Mouse (Mus musculus) cortical plate, adult 2 months (tissue): ENCODE measurements around the gene Tctn3. TPM values are rescaled to one million over a fixed set of nuclear protein-coding genes. Genes with fewer than 3 reads are reported as not detected.
"Not testable (repeated sequence)": the region's sequence is repeated elsewhere in the genome, so short reads cannot be mapped to it uniquely, and the experiment has no call there.

Experiments used
- H3K27ac ChIP-seq: fragments of 200-500 bp; 2 replicates; pipeline ENCODE4 v1.5.1; 2012; ENCODE audit warnings: low read length, control low read depth, inconsistent platforms; ENCODE audit not compliant: insufficient read depth
- H3K4me1 ChIP-seq: fragments of 200-500 bp; 2 replicates; pipeline ENCODE4 v1.6.1; 2011; ENCODE audit warnings: low read length; ENCODE audit not compliant: control insufficient read depth, insufficient read depth
- H3K4me3 ChIP-seq: fragments of 200-500 bp; 2 replicates; pipeline ENCODE4 v1.5.1; 2011; ENCODE audit warnings: mild to moderate bottlenecking, low read length, control low read depth; ENCODE audit not compliant: insufficient read depth
- CTCF ChIP-seq: fragments of 200-500 bp; IDR thresholded peaks from 2 replicates; pipeline ENCODE4 v1.5.1; 2011; ENCODE audit warnings: mild to moderate bottlenecking, control low read depth, low read length; ENCODE audit not compliant: insufficient read depth; ENCODE audit errors: extremely low read depth
- POLR2A ChIP-seq: fragments of 200-500 bp; IDR thresholded peaks from 2 replicates; pipeline ENCODE4 v1.6.1; 2011; ENCODE audit warnings: mild to moderate bottlenecking, low read length, control low read depth; ENCODE audit not compliant: insufficient read depth; ENCODE audit errors: extremely low read depth
- polyA plus RNA-seq: library from polyadenylated mRNA; depleted of rRNA; stranded (reverse); fragments of >200 nt; gene quantifications from 2 replicates; pipeline ENCODE4 v1.2.3, GENCODE M21; 2012

Gene Tctn3
- polyA plus RNA-seq, 1 experiment = 35.0 TPM

GRCm38 (mm10) chr19:40570726-40571125 lies 41.3 kb downstream of the Tctn3 start:
- Histone ChIP-seq H3K4me3 (no peak overlapping the region), H3K4me1 (no peaks in the 10 kb centered on the region), H3K27ac (no peak overlapping the region)
- TF ChIP-seq POLR2A (no peak), CTCF (no peak)

- Histone ChIP-seq H3K4me1 (no peaks in the 10 kb centered on the region), H3K27ac (no peak overlapping the region), H3K4me3 (no peak overlapping the region)
- TF ChIP-seq POLR2A (no peak), CTCF (no peak)
Measured at GRCm38 (mm10) chr19:40567616-40568015, 44.4 kb downstream of the Tctn3 start.

GRCm38 (mm10) chr19:40563880-40564645 lies 48.0 kb downstream of the Tctn3 start:
- Histone ChIP-seq H3K4me3 (no peak overlapping the region), H3K27ac (no peak overlapping the region), H3K4me1 (no peaks in the 10 kb centered on the region)
- TF ChIP-seq POLR2A (no peak), CTCF (no peak)

DNA sequence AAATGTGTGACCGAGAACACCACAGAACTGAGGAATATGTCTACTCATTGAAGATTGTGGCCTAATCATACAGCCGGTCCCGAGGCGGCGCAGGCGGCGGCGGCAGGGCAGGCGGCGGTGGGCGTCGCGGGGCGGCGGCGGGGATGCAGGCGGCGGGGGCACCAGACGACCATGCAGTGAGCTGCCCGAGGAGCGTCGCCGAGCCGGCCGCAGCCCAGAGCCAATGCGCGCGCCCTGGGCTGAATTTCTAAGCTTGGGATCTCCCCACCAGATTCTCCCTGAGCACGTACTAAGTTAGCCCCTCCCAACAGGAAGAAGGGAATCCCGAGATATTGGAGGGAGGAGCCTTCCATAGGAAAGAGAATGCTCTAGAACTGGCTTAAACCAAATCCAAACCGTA lies 50.5 kb downstream of the Tctn3 start:
- H3K4me3 ChIP-seq, H3K4me1 ChIP-seq, H3K27ac ChIP-seq: not testable (repeated sequence)

GRCm38 (mm10) chr19:40556029-40556428 lies 56.0 kb downstream of the Tctn3 start:
- H3K4me1 ChIP-seq = no peaks in the 10 kb centered on the region
- no peak overlapping the region for H3K4me3 ChIP-seq
- no peak for TF ChIP-seq CTCF
- H3K27ac ChIP-seq = no peak overlapping the region

DNA sequence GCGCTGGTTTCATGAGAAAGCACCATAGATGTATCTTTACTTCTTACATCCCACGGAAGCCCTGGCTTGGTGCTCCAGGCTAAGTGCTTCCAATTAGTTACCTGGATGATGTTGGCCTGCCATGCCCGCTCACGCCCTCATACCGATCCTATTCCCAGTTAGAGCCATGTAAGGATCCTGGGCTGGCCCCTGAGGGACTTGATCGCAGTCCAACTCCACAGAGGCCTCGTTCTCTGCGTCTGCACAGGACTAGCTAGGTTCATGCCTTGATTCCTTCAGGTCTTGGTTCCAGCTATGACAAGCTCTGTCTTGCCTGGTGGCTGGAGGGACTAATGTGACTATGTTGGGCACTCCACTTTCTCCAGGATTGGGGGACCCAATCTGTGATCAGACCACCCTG lies 56.9 kb downstream of the Tctn3 start:
- Histone ChIP-seq H3K4me3 (no peak overlapping the region), H3K4me1 (no peaks in the 10 kb centered on the region), H3K27ac (no peak overlapping the region)
- no peak for TF ChIP-seq CTCF
- TF ChIP-seq POLR2A = no peak

DNA sequence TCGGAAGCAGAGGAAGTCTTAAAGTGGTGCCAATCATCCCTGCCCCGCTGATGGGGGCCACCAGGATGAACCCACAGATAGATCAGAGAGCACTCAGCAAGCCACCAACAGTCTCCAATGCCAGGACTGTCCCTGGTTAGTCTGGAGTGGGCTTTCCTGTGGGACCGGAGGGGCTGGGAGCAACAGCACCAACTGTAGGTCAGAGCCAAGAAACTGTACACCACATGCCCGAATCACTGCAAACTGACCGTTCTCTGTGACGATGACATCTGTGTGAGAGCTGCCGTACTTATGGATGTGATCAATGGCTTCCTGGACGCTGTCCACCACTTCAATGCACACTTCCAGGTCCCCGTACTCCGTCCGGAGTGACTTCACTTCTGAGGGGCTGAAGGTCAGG lies 57.7 kb downstream of the Tctn3 start:
- H3K4me1 ChIP-seq = peaks cover 2% of the 10 kb centered on the region; the same call in 1 of the 2 replicates
- TF ChIP-seq CTCF = no peak
- no peak for TF ChIP-seq POLR2A
- H3K4me3 ChIP-seq = no peak overlapping the region
- no peak overlapping the region for H3K27ac ChIP-seq

GRCm38 (mm10) chr19:40553849-40554248 lies 58.2 kb downstream of the Tctn3 start:
- peaks cover 2% of the 10 kb centered on the region; the same call in 1 of the 2 replicates for H3K4me1 ChIP-seq
- TF ChIP-seq POLR2A (no peak), CTCF (no peak)
- H3K27ac ChIP-seq = no peak overlapping the region
- H3K4me3 ChIP-seq = no peak overlapping the region

- peaks cover 2% of the 10 kb centered on the region; the same call in 1 of the 2 replicates for H3K4me1 ChIP-seq
- H3K4me3 ChIP-seq = no peak overlapping the region
- no peak overlapping the region for H3K27ac ChIP-seq
- TF ChIP-seq CTCF (no peak), POLR2A (no peak)
Measured at GRCm38 (mm10) chr19:40553014-40553789, 58.8 kb downstream of the Tctn3 start.

DNA sequence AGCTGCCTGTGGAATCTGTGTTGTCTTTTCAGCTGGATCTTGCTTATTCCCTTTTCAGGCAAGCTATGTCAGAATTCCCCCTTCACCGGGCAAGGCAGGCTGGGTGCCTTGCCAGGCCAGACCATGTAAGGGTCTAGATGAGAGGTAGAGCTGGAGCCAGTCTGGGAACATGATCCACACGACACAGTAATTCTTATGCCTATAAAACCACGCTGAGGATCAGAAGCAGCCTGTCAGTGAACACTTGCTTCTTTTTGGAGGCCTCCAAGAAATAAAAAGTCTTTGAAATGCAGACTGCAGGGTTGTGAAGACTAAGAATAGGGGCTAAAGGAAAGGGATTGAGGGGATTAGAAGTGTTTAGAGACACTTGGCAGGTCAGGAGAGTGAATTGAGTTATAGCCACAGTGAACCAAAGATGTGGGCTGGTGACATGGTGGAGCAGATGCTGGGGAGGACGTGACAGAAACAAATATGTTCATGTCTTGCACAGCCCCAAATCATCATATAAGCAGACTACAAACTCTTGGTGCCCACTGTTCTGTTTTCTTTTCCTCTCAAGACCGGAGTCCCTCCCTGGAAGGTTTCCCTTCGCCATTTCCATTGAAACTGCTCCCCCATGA lies 62.4 kb downstream of the Tctn3 start:
- TF ChIP-seq CTCF (no peak), POLR2A (no peak)
- Histone ChIP-seq H3K27ac (no peak overlapping the region), H3K4me3 (no peak overlapping the region), H3K4me1 (peaks cover 2% of the 10 kb centered on the region; the same call in 1 of the 2 replicates)
